Mouse (Mus musculus) stomach, embryonic 14.5 days (tissue): ENCODE measurements around the gene Gabrb3. TPM values are rescaled to one million over a fixed set of nuclear protein-coding genes. Genes with fewer than 3 reads are reported as not detected.

Experiments
- ATAC-seq: fragments of 200-750 bp; cut with Nextera tagmentation; 2 replicates; pipeline ENCODE4 v1.8.0; 2017; ENCODE audit warnings: low read depth, moderate TSS enrichment; ENCODE audit not compliant: insufficient number of reproducible peaks, insufficient read depth, low FRiP score
- H3K27ac ChIP-seq: fragments of 300-500 bp; sonication (generic); 2 replicates; pipeline ENCODE4 v1.5.1; 2014; ENCODE audit warnings: mild to moderate bottlenecking, low read length, moderate library complexity, mixed read lengths
- H3K27me3 ChIP-seq: fragments of 300-500 bp; sonication (generic); 2 replicates; pipeline ENCODE4 v1.6.1; 2014; ENCODE audit warnings: low read length, control low read depth, mixed read lengths; ENCODE audit not compliant: control insufficient read depth, insufficient read depth
- H3K36me3 ChIP-seq: fragments of 300-500 bp; sonication (generic); 2 replicates; pipeline ENCODE4 v1.6.1; 2014; ENCODE audit warnings: mild to moderate bottlenecking, control low read depth, low read length, moderate library complexity, mixed read lengths; ENCODE audit not compliant: control insufficient read depth, insufficient read depth
- H3K4me1 ChIP-seq: fragments of 300-500 bp; sonication (generic); 2 replicates; pipeline ENCODE4 v1.6.1; 2014; ENCODE audit warnings: low read length, control low read depth, mixed read lengths; ENCODE audit not compliant: control insufficient read depth, insufficient read depth
- H3K4me2 ChIP-seq: fragments of 300-500 bp; sonication (generic); replicated peaks from 2 replicates; pipeline ENCODE4 v1.6.1; 2014; ENCODE audit warnings: low read depth, low read length, control low read depth
- H3K4me3 ChIP-seq: fragments of 300-500 bp; sonication (generic); 2 replicates; pipeline ENCODE4 v1.5.1; 2014; ENCODE audit warnings: low read depth, low read length, control low read depth
- H3K9ac ChIP-seq: fragments of 300-500 bp; sonication (generic); replicated peaks from 2 replicates; pipeline ENCODE4 v1.6.1; 2014; ENCODE audit warnings: low read depth, mild to moderate bottlenecking, control low read depth, low read length, moderate library complexity, mixed read lengths
- H3K9me3 ChIP-seq: fragments of 300-500 bp; sonication (generic); 2 replicates; pipeline ENCODE4 v1.6.1; 2016; ENCODE audit warnings: low read depth, low read length, control low read depth; ENCODE audit not compliant: control insufficient read depth
- WGBS: fragments of 180-500 bp; shearing (Covaris S2); extraction: QIAGEN DNeasy Blood & Tissue Kit; methylation state at CpG from one replicate; pipeline ENCODE4 v1.1.7; 2014; 5-methylcytosine and 5-hydroxymethylcytosine counted together
- polyA plus RNA-seq: library from polyadenylated mRNA; unstranded; fragments of >200 nt; fragmentation: Nextera tagmentation; extraction: Ambion mirVana; gene quantifications from 2 replicates; pipeline ENCODE4 v1.2.1, GENCODE M21; 2014

Gene Gabrb3
- 3.2 and 5.1 TPM in 2 replicates for polyA plus RNA-seq

DNA sequence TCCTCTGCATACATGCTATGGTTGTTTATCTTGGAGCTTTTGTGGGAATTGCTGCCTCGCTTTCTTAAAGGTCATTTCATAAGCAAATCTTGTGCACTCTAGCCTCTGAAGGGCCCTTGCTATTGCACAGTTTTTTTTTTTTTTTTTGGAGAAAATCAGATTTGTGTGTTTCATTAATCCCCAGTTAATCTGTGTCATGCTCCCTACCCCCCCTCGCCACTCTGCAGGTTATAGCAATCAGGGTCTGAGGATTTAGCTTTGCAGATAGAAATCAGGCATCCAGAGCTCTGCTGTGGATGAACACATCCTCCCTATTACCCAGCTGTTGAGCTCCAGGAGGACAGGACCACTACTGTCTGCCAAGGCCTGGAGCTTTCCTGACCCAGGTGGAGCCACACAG, at the start of gene Gabrb3:
Gabrb3 (plus strand) TSS at position 301 of the 400 bp plus-strand sequence.
- WGBS: 71% methylated on average over 2 of the region's 2 CpGs

GRCm38 (mm10) chr7:57384112-57384511, 35.4 kb upstream of the Gabrb3 start:
- 20% methylated on average over 4 of the region's 4 CpGs for WGBS

More for the DNA sequence above, at the start of gene Gabrb3:
- Histone ChIP-seq H3K9me3 (no peaks in the 10 kb centered on the region), H3K27ac (no peak within 1 kb of the TSS), H3K4me1 (no peaks in the 10 kb centered on the region), H3K4me3 (no peak within 1 kb of the TSS), H3K4me2 (no peak within 1 kb of the TSS), H3K36me3 (no peaks in the 10 kb centered on the region), H3K27me3 (no peaks in the 10 kb centered on the region), H3K9ac (no peak within 1 kb of the TSS)
- no peak for ATAC-seq

GRCm38 (mm10) chr7:57386517-57387340, 32.8 kb upstream of the Gabrb3 start, which contains the start of gene Gabrg3:
Gene Gabrg3, minus strand, starts transcription at chr7:57387188.
- WGBS: under 1% methylated on average over 62 of the region's 71 CpGs
- Histone ChIP-seq H3K9me3 (no peaks in the 10 kb centered on the region), H3K27me3 (0 out of 2 replicates have a peak, but pooled peaks cover 13% of the 10 kb centered on the region), H3K4me1 (no peaks in the 10 kb centered on the region), H3K4me2 (peak within 1 kb of the TSS; percentile 95), H3K9ac (peak within 1 kb of the TSS; percentile 25; the same call in 1 of the 2 replicates), H3K4me3 (peak within 1 kb of the TSS; percentile 45), H3K36me3 (no peaks in the 10 kb centered on the region), H3K27ac (no peak within 1 kb of the TSS)
- peak; percentile 59; the same call in 1 of the 2 replicates for ATAC-seq

More at GRCm38 (mm10) chr7:57384112-57384511, 35.4 kb upstream of the Gabrb3 start:
- Histone ChIP-seq H3K36me3 (no peaks in the 10 kb centered on the region), H3K9me3 (no peaks in the 10 kb centered on the region), H3K4me1 (no peaks in the 10 kb centered on the region), H3K27me3 (0 out of 2 replicates have a peak, but pooled peaks cover 13% of the 10 kb centered on the region), H3K27ac (no peak overlapping the region), H3K4me3 (no peak overlapping the region), H3K4me2 (no peak overlapping the region), H3K9ac (no peak overlapping the region)
- peak; percentile 58; the same call in 1 of the 2 replicates for ATAC-seq

- no peaks in the 10 kb centered on the region for H3K4me1 ChIP-seq
- H3K9me3 ChIP-seq: no peaks in the 10 kb centered on the region
- H3K9ac ChIP-seq: no peak overlapping the region
- 0 out of 2 replicates have a peak, but pooled peaks have one; percentile 28 for ATAC-seq
- H3K4me3 ChIP-seq: peak overlapping the region; percentile 45
- 27% methylated on average over 6 of the region's 6 CpGs for WGBS
- no peak overlapping the region for H3K27ac ChIP-seq
- H3K36me3 ChIP-seq: no peaks in the 10 kb centered on the region
- H3K27me3 ChIP-seq: 0 out of 2 replicates have a peak, but pooled peaks cover 13% of the 10 kb centered on the region
- peak overlapping the region; percentile 95 for H3K4me2 ChIP-seq
Measured at GRCm38 (mm10) chr7:57387341-57387654, 32.2 kb upstream of the Gabrb3 start.

- Histone ChIP-seq H3K9ac (no peak overlapping the region), H3K36me3 (no peaks in the 10 kb centered on the region), H3K9me3 (no peaks in the 10 kb centered on the region), H3K27ac (no peak overlapping the region), H3K4me3 (no peak overlapping the region), H3K4me2 (no peak overlapping the region), H3K27me3 (0 out of 2 replicates have a peak, but pooled peaks cover 10% of the 10 kb centered on the region), H3K4me1 (no peaks in the 10 kb centered on the region)
- 44% methylated on average over 4 of the region's 4 CpGs for WGBS
- no peak for ATAC-seq
Measured at GRCm38 (mm10) chr7:57390046-57390445, 29.4 kb upstream of the Gabrb3 start.

DNA sequence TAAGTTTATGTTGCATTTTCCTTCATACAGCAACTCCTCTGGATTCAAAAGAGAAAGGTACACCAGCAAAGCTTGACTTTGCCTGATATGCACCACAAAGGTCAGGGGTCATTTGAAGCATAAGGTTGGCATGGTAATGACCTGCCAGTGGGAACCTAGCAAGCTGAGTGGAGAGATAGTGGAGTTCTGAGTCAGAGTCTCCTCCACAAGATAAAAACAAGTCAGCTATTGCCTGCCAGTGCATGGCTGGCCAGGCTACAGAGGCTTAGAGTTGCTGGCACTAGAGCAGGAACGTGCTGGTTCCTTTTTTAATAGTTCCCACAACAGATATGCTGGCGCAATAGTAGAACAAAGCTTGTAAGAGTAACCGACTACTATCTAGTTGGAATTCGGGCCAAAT, 25.9 kb upstream of the Gabrb3 start:
- Histone ChIP-seq H3K9ac (no peak overlapping the region), H3K27ac (no peak overlapping the region), H3K9me3 (no peaks in the 10 kb centered on the region), H3K4me1 (no peaks in the 10 kb centered on the region), H3K4me3 (no peak overlapping the region), H3K27me3 (no peaks in the 10 kb centered on the region), H3K36me3 (no peaks in the 10 kb centered on the region), H3K4me2 (no peak overlapping the region)
- no peak for ATAC-seq
- 89% methylated on average over 4 of the region's 4 CpGs for WGBS

- H3K27me3 ChIP-seq: no peaks in the 10 kb centered on the region
- WGBS: 82% methylated on average over 4 of the region's 4 CpGs
Measured at GRCm38 (mm10) chr7:57411163-57411562, 8.3 kb upstream of the Gabrb3 start.

GRCm38 (mm10) chr7:57412896-57413295, 6.6 kb upstream of the Gabrb3 start:
- Histone ChIP-seq H3K36me3 (no peaks in the 10 kb centered on the region), H3K9ac (no peak overlapping the region), H3K4me2 (no peak overlapping the region), H3K27ac (no peak overlapping the region), H3K27me3 (no peaks in the 10 kb centered on the region), H3K4me3 (no peak overlapping the region), H3K9me3 (no peaks in the 10 kb centered on the region), H3K4me1 (no peaks in the 10 kb centered on the region)
- 35% methylated on average over 1 of the region's 1 CpGs for WGBS
- ATAC-seq: no peak

More at GRCm38 (mm10) chr7:57411163-57411562, 8.3 kb upstream of the Gabrb3 start:
- no peak overlapping the region for H3K9ac ChIP-seq
- no peak overlapping the region for H3K4me3 ChIP-seq
- no peak overlapping the region for H3K27ac ChIP-seq
- no peaks in the 10 kb centered on the region for H3K4me1 ChIP-seq
- no peak for ATAC-seq
- no peaks in the 10 kb centered on the region for H3K9me3 ChIP-seq
- no peak overlapping the region for H3K4me2 ChIP-seq
- no peaks in the 10 kb centered on the region for H3K36me3 ChIP-seq
